Mouse (Mus musculus) lung, embryonic 14.5 days (tissue): Measurements from ENCODE around the gene Sirt7. TPM values are rescaled to one million over a fixed set of nuclear protein-coding genes. Genes with fewer than 3 reads are reported as not detected.

ENCODE experiments used
- ATAC-seq: fragments of 200-750 bp; cut with Nextera tagmentation; 2 replicates; pipeline ENCODE4 v1.8.0; 2017; ENCODE audit warnings: mild to moderate bottlenecking, moderate TSS enrichment, moderate library complexity; ENCODE audit not compliant: insufficient read depth
- DNase-seq: peaks from one replicate; pipeline ENCODE4 v3.0.0-alpha.2; 2015
- H3K27ac ChIP-seq: fragments of 300-500 bp; sonication (generic); 2 replicates; pipeline ENCODE4 v1.5.1; 2014; ENCODE audit warnings: low read depth, mild to moderate bottlenecking, moderate library complexity
- H3K27me3 ChIP-seq: fragments of 300-500 bp; sonication (generic); 2 replicates; pipeline ENCODE4 v1.6.1; 2014; ENCODE audit warnings: low read length, control low read depth; ENCODE audit not compliant: insufficient read depth
- H3K36me3 ChIP-seq: fragments of 300-500 bp; sonication (generic); 2 replicates; pipeline ENCODE4 v1.6.1; 2014; ENCODE audit warnings: control low read depth; ENCODE audit not compliant: insufficient read depth
- H3K4me1 ChIP-seq: fragments of 300-500 bp; sonication (generic); 2 replicates; pipeline ENCODE4 v1.6.1; 2014; ENCODE audit warnings: antibody characterized with exemption, control low read depth; ENCODE audit not compliant: insufficient read depth
- H3K4me2 ChIP-seq: fragments of 300-500 bp; sonication (generic); 2 replicates; pipeline ENCODE4 v1.6.1; 2014; ENCODE audit warnings: mild to moderate bottlenecking
- H3K4me3 ChIP-seq: fragments of 300-500 bp; sonication (generic); 2 replicates; pipeline ENCODE4 v1.5.1; 2014; ENCODE audit warnings: low read depth, low read length
- H3K9ac ChIP-seq: fragments of 300-500 bp; sonication (generic); 2 replicates; pipeline ENCODE4 v1.6.1; 2014
- H3K9me3 ChIP-seq: fragments of 300-500 bp; sonication (generic); 2 replicates; pipeline ENCODE4 v1.6.1; 2016; ENCODE audit warnings: low read depth, low read length, control low read depth
- CTCF ChIP-seq: IDR thresholded peaks from 2 replicates; pipeline ENCODE4 v1.5.1; 2016; ENCODE audit warnings: antibody characterized with exemption, low read depth
- WGBS: fragments of 180-500 bp; shearing (Covaris S2); extraction: QIAGEN DNeasy Blood & Tissue Kit; methylation state at CpG from one replicate; pipeline ENCODE4 v1.1.7; 2014; 5-methylcytosine and 5-hydroxymethylcytosine counted together
- polyA plus RNA-seq: library from polyadenylated mRNA; unstranded; fragments of >200 nt; fragmentation: Nextera tagmentation; extraction: Ambion mirVana; gene quantifications from 2 replicates; pipeline ENCODE4 v1.2.1, GENCODE M21; 2014

The Sirt7 gene
- polyA plus RNA-seq, 1 experiment from 2014 or later, result 33.1 TPM

DNA sequence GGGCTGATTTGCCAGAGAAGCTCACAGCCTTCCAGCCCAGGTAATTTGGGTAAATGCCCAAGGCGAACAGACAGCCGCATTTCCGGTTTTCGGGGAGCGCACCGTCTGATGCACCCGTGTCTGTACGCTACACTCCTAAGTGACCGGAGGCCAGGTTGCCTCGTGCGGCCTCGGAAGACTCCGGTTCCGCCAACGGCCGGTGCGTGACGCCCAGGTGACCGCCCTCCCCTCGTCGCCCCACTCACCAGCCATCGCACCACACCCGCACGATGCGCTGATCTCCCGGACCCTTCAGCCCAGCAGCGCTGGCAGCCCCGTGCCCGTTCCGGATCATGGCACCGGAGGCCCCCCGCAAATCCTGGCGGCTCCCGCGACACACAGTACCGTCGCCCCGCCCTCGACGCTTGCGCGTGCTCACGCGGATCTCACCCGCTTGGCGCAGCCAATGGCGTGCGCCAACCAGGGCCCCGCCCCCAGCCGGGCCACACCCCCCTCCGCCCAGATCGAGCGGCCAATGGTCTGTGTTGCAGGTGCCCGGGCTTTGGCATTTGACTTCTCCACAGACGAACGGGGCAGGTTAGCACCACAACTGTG, 7.4 kb downstream of the Sirt7 start, which contains the start of gene Pcyt2:
Gene Pcyt2 (minus strand): TSS at position 418 of the 594 bp plus-strand sequence.
- peak within 1 kb of the TSS; percentile 87 for H3K4me3 ChIP-seq
- no peaks in the 10 kb centered on the region for H3K9me3 ChIP-seq
- WGBS, result under 1% methylated on average over 56 of the region's 56 CpGs
- H3K27ac ChIP-seq, result peak within 1 kb of the TSS; percentile 42; the same call in 1 of the 2 replicates
- H3K9ac ChIP-seq, result peak within 1 kb of the TSS; percentile 74
- H3K4me1 ChIP-seq, result peaks cover 4% of the 10 kb centered on the region; the same call in 1 of the 2 replicates
- peaks cover 71% of the 10 kb centered on the region for H3K36me3 ChIP-seq
- no peaks in the 10 kb centered on the region for H3K27me3 ChIP-seq
- TF ChIP-seq CTCF, result no peak
- peak; percentile 95 for DNase-seq
- ATAC-seq, result peak; percentile 93
- H3K4me2 ChIP-seq, result peak within 1 kb of the TSS; percentile 92

DNA sequence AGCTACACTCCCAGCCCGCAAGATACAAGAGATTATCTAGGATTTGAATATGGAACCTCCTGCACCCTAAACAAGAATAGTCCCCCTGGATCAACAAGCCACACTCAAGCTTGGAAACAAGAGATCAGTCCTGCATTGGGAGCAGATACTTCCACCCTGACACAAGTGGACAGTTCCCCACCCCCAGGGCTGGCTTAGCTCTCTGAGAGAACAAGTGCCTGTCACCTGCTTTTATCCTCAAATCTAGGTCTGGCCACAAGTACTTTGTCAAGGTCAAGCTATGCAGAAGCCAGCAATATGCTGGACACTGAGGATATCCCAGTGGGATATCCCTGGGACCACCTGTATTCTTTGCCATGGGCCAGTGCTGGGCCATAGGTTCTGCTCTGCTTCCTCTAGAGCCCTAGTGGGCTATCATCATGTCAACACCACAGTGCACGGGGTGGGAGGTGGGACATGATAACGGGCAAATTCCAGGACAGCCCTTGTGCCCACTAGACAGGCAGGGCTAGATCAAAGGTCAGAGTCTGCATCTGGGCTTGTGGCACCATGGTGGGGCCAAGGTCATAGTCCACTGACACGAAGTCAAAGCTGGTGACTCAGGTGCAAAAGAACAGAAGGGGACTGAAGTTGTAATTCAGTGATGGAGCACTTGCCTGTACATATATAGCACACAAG, 8.3 kb downstream of the Sirt7 start:
- Histone ChIP-seq H3K4me1 (peaks cover 4% of the 10 kb centered on the region; the same call in 1 of the 2 replicates), H3K9ac (peak overlapping the region; percentile 74), H3K4me3 (peak overlapping the region; percentile 87), H3K36me3 (peaks cover 72% of the 10 kb centered on the region), H3K27me3 (no peaks in the 10 kb centered on the region), H3K4me2 (peak overlapping the region; percentile 92), H3K9me3 (no peaks in the 10 kb centered on the region), H3K27ac (no peak overlapping the region)
- no peak for DNase-seq
- TF ChIP-seq CTCF, result no peak
- 41% methylated on average over 4 of the region's 4 CpGs for WGBS
- ATAC-seq, result no peak

DNA sequence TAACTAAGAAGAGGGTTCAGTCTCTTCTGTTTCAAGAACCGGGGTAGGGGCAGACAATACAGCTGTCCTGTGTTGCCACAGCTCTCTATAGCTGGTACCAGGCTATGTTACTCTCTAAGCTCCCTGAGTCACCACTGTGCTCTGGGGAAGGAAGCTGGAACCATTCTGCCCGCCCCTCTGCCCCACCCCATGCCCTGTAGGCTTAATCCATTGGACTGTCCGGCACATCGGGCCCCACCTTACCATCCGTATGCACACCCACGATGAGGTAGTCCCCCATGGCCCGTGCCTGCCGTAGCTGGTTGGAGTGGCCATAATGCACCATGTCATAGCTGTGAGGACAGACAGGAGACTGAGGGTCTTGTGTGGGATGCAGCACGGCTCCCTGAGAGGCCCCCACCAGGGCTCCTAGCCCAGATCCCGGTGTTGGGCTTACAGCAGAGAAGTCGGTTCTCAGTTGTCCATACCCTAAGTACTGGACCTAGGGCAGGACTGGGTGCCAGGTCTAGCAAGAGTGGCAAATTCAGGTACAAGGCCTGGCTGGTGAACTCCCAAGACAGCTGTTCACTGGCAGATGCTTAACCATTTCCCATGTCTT, 9.3 kb downstream of the Sirt7 start:
- no peak for TF ChIP-seq CTCF
- Histone ChIP-seq H3K9me3 (no peaks in the 10 kb centered on the region), H3K9ac (no peak overlapping the region), H3K4me3 (no peak overlapping the region), H3K27me3 (no peaks in the 10 kb centered on the region), H3K36me3 (peaks cover 74% of the 10 kb centered on the region), H3K27ac (no peak overlapping the region), H3K4me1 (peaks cover 4% of the 10 kb centered on the region; the same call in 1 of the 2 replicates), H3K4me2 (no peak overlapping the region)
- DNase-seq (no peak), ATAC-seq (no peak)
- 90% methylated on average over 11 of the region's 11 CpGs for WGBS

DNA sequence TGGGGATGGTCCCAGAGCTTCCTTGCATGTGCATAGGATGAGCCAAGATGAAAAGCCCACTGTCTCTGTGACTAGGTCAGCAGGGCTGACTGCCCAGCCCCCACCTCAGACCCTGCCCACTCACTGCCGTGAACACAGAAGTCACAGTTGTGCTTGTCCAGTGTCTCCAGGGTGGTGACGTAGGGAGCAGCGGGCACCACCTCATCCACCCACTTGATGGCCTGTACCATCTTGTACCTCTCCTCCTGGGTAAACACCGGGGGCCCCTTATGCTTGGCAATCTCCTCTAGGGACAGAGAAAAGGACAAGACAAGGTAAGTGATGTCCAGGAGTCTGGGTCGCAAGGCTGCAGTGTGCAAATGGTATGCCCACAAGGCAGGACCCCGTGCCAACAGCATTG, 9.9 kb downstream of the Sirt7 start:
- Histone ChIP-seq H3K9me3 (no peaks in the 10 kb centered on the region), H3K4me1 (peaks cover 4% of the 10 kb centered on the region; the same call in 1 of the 2 replicates), H3K36me3 (peaks cover 73% of the 10 kb centered on the region), H3K27me3 (no peaks in the 10 kb centered on the region), H3K4me3 (no peak overlapping the region), H3K27ac (no peak overlapping the region), H3K9ac (no peak overlapping the region), H3K4me2 (no peak overlapping the region)
- no peak for DNase-seq
- ATAC-seq, result no peak
- WGBS, result 92% methylated on average over 6 of the region's 6 CpGs
- no peak for TF ChIP-seq CTCF

DNA sequence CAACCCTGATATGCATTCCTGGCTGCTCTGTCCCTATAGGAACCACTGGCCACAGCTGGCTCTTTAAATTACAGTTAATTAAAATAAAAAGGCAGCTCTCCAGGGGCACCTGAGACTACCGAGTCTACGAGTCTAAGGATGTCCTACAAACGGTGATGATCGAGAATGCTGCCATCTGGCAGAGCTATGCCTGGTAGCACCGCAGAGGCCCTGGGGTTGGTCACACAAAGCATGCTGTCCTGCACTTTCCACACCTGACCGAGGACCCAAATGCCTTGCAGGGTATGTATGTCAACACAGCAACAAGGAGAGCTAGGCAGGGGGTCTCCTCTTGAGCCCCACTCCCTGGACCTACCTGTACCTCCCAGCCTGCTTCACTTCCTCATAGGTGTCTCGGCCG, 11.1 kb downstream of the Sirt7 start:
- Histone ChIP-seq H3K4me1 (peaks cover 4% of the 10 kb centered on the region; the same call in 1 of the 2 replicates), H3K4me2 (no peak overlapping the region), H3K4me3 (no peak overlapping the region), H3K27me3 (no peaks in the 10 kb centered on the region), H3K9ac (no peak overlapping the region), H3K27ac (no peak overlapping the region), H3K36me3 (peaks cover 71% of the 10 kb centered on the region), H3K9me3 (no peaks in the 10 kb centered on the region)
- no peak for TF ChIP-seq CTCF
- no peak for ATAC-seq
- no peak for DNase-seq
- WGBS, result 88% methylated on average over 8 of the region's 8 CpGs

DNA sequence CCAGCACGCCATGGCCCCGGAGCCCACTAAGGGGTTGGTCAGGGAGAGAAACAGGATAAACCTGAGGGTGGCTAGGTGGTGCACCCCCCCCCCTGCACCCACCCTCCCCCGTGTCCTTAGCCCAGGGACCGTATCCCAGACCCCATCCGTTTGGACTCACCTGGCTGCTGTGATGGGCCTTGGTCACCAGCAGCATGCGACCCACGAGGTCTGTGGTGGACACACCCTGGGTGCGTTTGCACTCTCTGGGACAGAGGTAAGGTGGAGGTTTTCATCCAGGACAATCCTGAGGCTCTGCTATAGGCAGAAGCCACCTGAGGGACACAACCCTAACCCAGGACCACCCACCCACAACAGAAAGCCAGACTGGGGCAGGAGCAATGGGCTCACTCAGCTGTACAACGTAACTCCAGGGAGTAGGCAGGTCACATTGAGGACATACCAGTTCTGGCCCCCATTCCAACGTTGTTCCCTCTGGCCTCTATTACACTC, 11.5 kb downstream of the Sirt7 start:
- Histone ChIP-seq H3K36me3 (peaks cover 66% of the 10 kb centered on the region), H3K27me3 (no peaks in the 10 kb centered on the region)

DNA sequence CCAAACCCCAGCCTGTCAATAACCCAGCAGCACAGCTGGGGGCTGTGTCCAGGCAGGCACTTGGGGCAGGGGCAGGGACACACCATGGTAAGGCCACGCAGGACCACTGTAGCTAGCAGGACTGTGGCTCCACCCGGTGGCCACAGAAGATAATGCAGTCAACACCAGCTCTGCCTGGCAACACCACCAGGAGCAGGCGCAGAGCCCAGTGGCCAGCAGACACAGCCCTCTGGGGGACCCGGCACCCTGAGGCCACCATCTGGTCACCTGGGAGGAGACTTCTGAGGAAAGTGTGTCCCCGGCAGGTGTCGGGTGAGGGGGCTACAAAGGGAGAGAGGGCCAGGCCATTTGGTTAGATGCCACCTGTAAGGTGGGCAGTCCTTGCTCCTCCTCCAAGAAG, 12.3 kb downstream of the Sirt7 start:
- H3K27ac ChIP-seq, result no peak overlapping the region
- no peaks in the 10 kb centered on the region for H3K9me3 ChIP-seq
- no peak; the same call in 1 of the 2 replicates for ATAC-seq
- H3K4me3 ChIP-seq, result no peak overlapping the region
- no peak overlapping the region for H3K9ac ChIP-seq
- H3K27me3 ChIP-seq, result no peaks in the 10 kb centered on the region
- WGBS, result 32% methylated on average over 6 of the region's 6 CpGs
- peaks cover 13% of the 10 kb centered on the region for H3K4me1 ChIP-seq
- peak; percentile 83 for DNase-seq
- no peak overlapping the region for H3K4me2 ChIP-seq
- peak; percentile 90 for TF ChIP-seq CTCF
- peaks cover 61% of the 10 kb centered on the region for H3K36me3 ChIP-seq

More for the DNA sequence above, 11.5 kb downstream of the Sirt7 start:
- ATAC-seq (no peak), DNase-seq (no peak)
- H3K9ac ChIP-seq, result no peak overlapping the region
- no peak for TF ChIP-seq CTCF
- no peak overlapping the region for H3K4me2 ChIP-seq
- no peak overlapping the region for H3K4me3 ChIP-seq
- 85% methylated on average over 10 of the region's 10 CpGs for WGBS
- H3K4me1 ChIP-seq, result peaks cover 8% of the 10 kb centered on the region
- no peaks in the 10 kb centered on the region for H3K9me3 ChIP-seq
- H3K27ac ChIP-seq, result no peak overlapping the region
